Mouse (Mus musculus) ZHBTc4 (cell line): ENCODE measurements around the gene Aifm3.

Experiments used
- DNase-seq: peaks from one replicate; pipeline ENCODE4 v3.0.0-alpha.2; 2011; ENCODE audit warnings: low read depth, low spot score

The Aifm3 gene

DNA sequence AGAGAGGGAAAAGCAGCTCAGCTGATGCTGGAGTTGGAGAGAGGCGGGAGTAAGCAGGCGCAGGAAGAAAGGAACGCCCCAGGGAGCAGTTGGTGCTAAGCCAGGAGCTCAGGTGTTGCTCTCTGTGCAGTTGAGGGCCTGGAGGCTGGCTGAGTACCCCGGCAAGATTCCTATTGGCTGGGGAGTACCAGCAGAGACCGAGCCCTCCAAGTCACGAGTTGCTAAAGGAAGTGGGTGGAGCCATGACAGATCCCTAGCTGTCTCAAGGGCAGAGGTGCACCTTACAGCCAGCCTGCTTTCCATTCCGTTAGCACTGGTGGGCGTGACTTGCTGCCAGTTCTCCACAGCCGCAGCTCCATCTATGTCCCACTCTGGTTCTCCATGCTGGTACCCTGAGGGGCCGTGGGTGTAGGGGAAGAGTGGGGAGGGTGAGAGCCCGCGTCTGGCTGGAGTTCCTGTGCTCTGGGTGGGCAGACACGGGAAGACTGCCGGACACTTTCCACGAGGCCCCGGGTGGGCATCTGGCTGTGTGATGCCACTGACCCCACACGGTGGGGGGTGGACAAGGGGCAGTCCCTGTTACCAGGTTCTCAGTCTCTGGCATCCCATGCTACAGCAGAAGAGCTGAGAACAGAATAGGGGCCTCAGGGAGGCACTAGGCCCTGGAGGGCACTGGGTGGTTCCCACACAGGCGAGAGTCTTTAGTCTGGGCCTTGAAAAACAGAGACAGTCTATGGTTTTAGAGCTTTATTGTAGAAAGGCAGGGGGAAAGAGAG is 64.7 kb downstream of the Aifm3 start:
- peak; percentile 98 for DNase-seq

DNA sequence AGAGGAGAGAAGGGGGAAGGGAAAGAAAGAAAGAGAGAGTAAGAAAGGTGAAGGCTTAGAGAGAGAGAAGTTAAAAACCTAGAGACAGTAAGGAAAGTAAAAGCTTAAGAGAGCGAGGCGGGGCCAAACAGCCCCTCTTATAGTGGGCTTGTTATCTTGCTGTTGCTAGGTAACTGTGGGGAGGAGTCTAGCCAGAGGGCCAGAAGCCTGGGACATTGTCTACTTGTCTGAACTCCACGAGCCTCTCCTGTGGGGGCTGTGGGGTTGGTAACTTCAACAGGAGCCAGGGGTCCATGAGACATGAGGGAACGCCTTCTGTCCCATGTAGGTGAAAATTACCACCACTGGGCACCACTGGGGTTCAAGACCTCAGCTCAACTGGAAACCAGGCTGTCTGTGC is 65.3 kb downstream of the Aifm3 start:
- peak; percentile 71 for DNase-seq

DNA sequence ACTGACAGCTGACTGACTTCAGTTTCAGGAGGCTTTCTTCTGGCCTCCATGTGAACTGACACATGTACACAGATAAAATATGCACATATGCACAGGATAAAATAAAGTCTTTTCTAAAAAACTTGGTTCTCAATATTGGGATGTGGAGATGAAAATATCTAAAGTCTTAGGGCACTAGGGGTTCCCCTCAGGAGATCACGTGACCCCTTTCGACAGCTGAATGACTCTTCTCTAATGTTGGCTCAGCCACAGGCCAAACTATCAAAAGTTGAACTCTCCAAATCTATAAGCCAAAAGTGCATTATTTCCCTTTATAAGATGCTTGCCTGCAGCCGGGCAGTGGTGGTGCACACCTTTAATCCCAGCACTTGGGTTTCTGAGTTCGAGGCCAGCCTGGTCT is 66.8 kb downstream of the Aifm3 start:
- no peak for DNase-seq

DNA sequence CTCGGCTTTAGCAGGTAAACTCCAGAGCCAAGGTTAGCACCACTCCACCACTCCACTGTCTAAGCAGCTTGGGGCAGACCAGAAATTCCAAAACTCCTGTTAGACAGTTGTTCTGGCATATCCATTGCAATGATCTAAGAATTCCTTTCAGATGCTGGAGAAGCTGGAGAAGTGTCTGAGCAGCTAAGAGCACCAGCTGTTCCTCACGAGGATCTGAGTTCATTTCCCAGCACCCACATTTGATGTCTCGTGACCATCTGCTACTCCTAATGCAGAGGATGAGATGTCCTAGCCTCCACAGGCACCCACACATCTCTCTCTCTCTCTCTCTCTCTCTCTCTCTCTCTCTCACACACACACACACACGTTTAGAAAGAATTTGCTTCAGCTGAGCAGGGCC is 67.5 kb downstream of the Aifm3 start:
- DNase-seq, result no peak
